Comparison of ENCODE assay signal across 8 mouse cellular contexts in the genomic region with DNA sequence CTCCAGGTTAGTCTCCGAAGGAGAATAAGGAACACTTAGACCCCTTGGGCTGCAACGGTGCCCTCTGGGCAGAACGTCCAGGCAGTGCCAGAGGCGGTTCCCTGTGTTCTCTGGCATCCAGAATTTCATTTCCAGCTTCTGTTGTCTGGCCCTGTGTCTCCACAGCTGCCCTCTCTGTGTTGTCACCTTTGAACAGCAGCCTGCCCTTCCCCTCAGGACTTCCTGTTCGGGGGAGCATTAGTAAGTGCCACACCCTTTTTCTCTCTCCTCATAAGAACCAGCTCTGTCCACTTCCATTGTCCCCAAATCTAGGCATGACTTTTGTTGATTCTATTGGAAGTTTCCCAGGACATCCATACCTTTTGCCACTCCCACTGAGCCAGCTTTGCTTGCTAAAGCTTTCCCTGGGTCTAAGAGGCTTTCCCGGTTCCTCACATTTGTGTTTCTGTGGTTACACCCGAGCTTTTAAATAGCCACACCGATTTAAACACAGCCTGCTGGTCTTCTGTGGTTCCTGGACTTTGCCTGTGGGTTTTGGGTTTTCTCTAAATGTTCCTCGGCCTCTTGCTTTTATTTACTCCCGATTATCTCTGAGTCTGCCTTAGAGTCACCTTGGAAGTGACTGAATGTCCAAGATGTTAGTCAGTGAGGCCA. TPM values are rescaled to one million over a fixed set of nuclear protein-coding genes. Genes with fewer than 3 reads are reported as not detected.
DNase-seq lines count a peak whose midpoint lies in the region; ATAC-seq and TF ChIP-seq lines count a peak whose summit lies in the region.

No protein-coding gene starts in this region.

- no peaks in the 10 kb centered on the region for H3K9me3 ChIP-seq in hindbrain, embryonic 14.5 days (ENCODE audit: control insufficient read depth, low read length)
- no peaks in the 10 kb centered on the region for H3K9me3 ChIP-seq in lung, postnatal 0 days (ENCODE audit: low read length)

- no peak overlapping the region for H3K9ac ChIP-seq in heart, adult 2 months (ENCODE audit: low read depth, low read length)
- no peak overlapping the region for H3K9ac ChIP-seq in hindbrain, embryonic 14.5 days
- H3K9ac ChIP-seq in lung, postnatal 0 days (replicated peaks; ENCODE audit: low read depth), result 0 out of 2 replicates have a peak overlapping the region, but pooled peaks have one; percentile 6

- H3K4me1 ChIP-seq in heart, adult 2 months (ENCODE audit: control insufficient read depth, insufficient read depth, low read length), result peaks cover 14% of the 10 kb centered on the region
- peaks cover 34% of the 10 kb centered on the region for H3K4me1 ChIP-seq in hindbrain, embryonic 14.5 days (replicated peaks; ENCODE audit: control insufficient read depth, insufficient read depth, low read length)
- H3K4me1 ChIP-seq in lung, postnatal 0 days (ENCODE audit: insufficient read depth, low read depth, low read length), result peaks cover 38% of the 10 kb centered on the region; the same call in 1 of the 2 replicates

- peak; percentile 34 to 44 for DNase-seq in heart, adult 2 months
- no peak for DNase-seq in heart, postnatal 25 days (ENCODE audit: low spot score)
- peak; percentile 44 for DNase-seq in ES-CJ7 (ENCODE audit: low read depth, low spot score)
- DNase-seq in hindbrain, embryonic 14.5 days (ENCODE audit: low spot score), result no peak
- peak; percentile 82 for DNase-seq in lung, postnatal 0 days (ENCODE audit: low spot score)
- no peak for DNase-seq in right cerebral cortex, postnatal 25 days
- DNase-seq in layer of hippocampus, adult 11-12 months (ENCODE audit: low spot score), result no peak
- no peak for DNase-seq in thymus, postnatal 4 days

- H3K36me3 ChIP-seq in heart, adult 2 months (ENCODE audit: control insufficient read depth, insufficient read depth, low read length), result peaks cover under 1% of the 10 kb centered on the region; the same call in 1 of the 2 replicates
- no peaks in the 10 kb centered on the region for H3K36me3 ChIP-seq in hindbrain, embryonic 14.5 days (replicated peaks; ENCODE audit: control insufficient read depth, insufficient read depth)
- no peaks in the 10 kb centered on the region for H3K36me3 ChIP-seq in lung, postnatal 0 days (ENCODE audit: insufficient read depth, low read length)

- no peak for ATAC-seq in hindbrain, embryonic 14.5 days (ENCODE audit: low FRiP score)
- peak; percentile 68 for ATAC-seq in lung, postnatal 0 days

- no peak overlapping the region for H3K4me2 ChIP-seq in hindbrain, embryonic 14.5 days (replicated peaks)
- no peak overlapping the region for H3K4me2 ChIP-seq in lung, postnatal 0 days (replicated peaks; ENCODE audit: low read depth, low read length)

- no peak for TF ChIP-seq CTCF in heart, adult 2 months (IDR thresholded peaks at IDR 0.05)
- TF ChIP-seq CTCF in lung, postnatal 0 days (IDR thresholded peaks at IDR 0.05), result no peak

- peak overlapping the region; percentile 40 for H3K27ac ChIP-seq in heart, adult 2 months
- H3K27ac ChIP-seq in hindbrain, embryonic 14.5 days, result peak overlapping the region; percentile 39; the same call in 1 of the 2 replicates
- peak overlapping the region; percentile 81 for H3K27ac ChIP-seq in lung, postnatal 0 days (ENCODE audit: low read length)

- intact Hi-C loops in heart, adult 2 months (cut with DNase I), result loop anchor here (10.0 kb wide), 1 partner anchor 185 kb away; a partner anchor contains a TSS
- intact Hi-C loops in heart, postnatal 25 days (cut with DNase I), result loop anchor here (10.0 kb wide), 1 partner anchor 185 kb away; a partner anchor contains a TSS

- no peaks in the 10 kb centered on the region for H3K27me3 ChIP-seq in heart, adult 2 months (ENCODE audit: control insufficient read depth, insufficient read depth, low read length)
- no peaks in the 10 kb centered on the region for H3K27me3 ChIP-seq in hindbrain, embryonic 14.5 days (ENCODE audit: control insufficient read depth, insufficient read depth, low read length)
- H3K27me3 ChIP-seq in lung, postnatal 0 days (replicated peaks; ENCODE audit: insufficient read depth, low read length), result no peaks in the 10 kb centered on the region

- WGBS in heart, adult 2 months, result 46% methylated on average over 10 of the region's 10 CpGs
- WGBS in hindbrain, embryonic 14.5 days, result 80% methylated on average over 10 of the region's 10 CpGs
- 32% methylated on average over 10 of the region's 10 CpGs for WGBS in lung, postnatal 0 days

- H3K79me2 ChIP-seq in heart, adult 2 months (replicated peaks; ENCODE audit: control insufficient read depth, insufficient read depth, low read length), result no peaks in the 10 kb centered on the region; the same call in 1 of the 2 replicates

- TF ChIP-seq EP300 in heart, adult 2 months (IDR thresholded peaks at IDR 0.05; ENCODE audit: insufficient read depth, low read depth, low read length), result no peak
- TF ChIP-seq EP300 in lung, postnatal 0 days (IDR thresholded peaks at IDR 0.05), result peak; percentile 88

- TF ChIP-seq POLR2A in heart, adult 2 months (IDR thresholded peaks at IDR 0.05; ENCODE audit: insufficient read depth, low read depth, low read length), result no peak

- H3K4me3 ChIP-seq in heart, adult 2 months, result no peak overlapping the region
- no peak overlapping the region for H3K4me3 ChIP-seq in hindbrain, embryonic 14.5 days (replicated peaks; ENCODE audit: low read length)
- H3K4me3 ChIP-seq in lung, postnatal 0 days (ENCODE audit: low read depth, low read length), result no peak overlapping the region

RNA-seq across cellular contexts. Expression of a gene that starts 6.5 kb away (rescaled TPM):
- total RNA-seq in heart, adult 2 months (2021), result 10 to 100 TPM; 33.8 to 36.3 TPM
- polyA plus RNA-seq in heart, adult 2 months (2012; rRNA removed), result 8.4 and 15.8 TPM in 2 replicates
- 10 to 100 TPM; 30.4 to 41.5 TPM for total RNA-seq in heart, postnatal 25 days (2021)
- 25.1 and 26.8 TPM in 2 replicates for polyA plus RNA-seq in hindbrain, embryonic 14.5 days (2014; fragmentation: Nextera tagmentation; extraction: Ambion mirVana)
- 22.8 and 25.2 TPM in 2 replicates for polyA plus RNA-seq in lung, postnatal 0 days (2015; fragmentation: Nextera tagmentation; extraction: Ambion mirVana)

Comparison
In these comparisons a context has a peak if more than half of its experiments do, and no peak if none do; other contexts are left out.
1. DNase-seq: peak in heart, adult 2 months (2 of 2), ES-CJ7 (single experiment) and lung, postnatal 0 days (single experiment); none in heart, postnatal 25 days (single experiment), hindbrain, embryonic 14.5 days (single experiment), right cerebral cortex, postnatal 25 days (single experiment), layer of hippocampus, adult 11-12 months (single experiment) and thymus, postnatal 4 days (single experiment).
2. Peak in every context shown above with its lines, with median percentiles within 50 percentile points of each other: H3K27ac ChIP-seq.